Mouse (Mus musculus): ENCODE measurements around the gene Fam3b. TPM values are rescaled to one million over a fixed set of nuclear protein-coding genes. Genes with fewer than 3 reads are reported as not detected.

Fam3b gene
- polyA plus RNA-seq, 1 experiment from 2014 or later = not detected

GRCm38 (mm10) chr16:97447386-97447785 is 67.2 kb downstream of the Fam3b start:
- no peak overlapping the region for H3K9ac ChIP-seq (ENCODE audit: low read length)
- DNase-seq (ENCODE audit: low spot score) (no peak), ATAC-seq (ENCODE audit: insufficient read depth, low FRiP score, low TSS enrichment) (no peak)
- H3K36me3 ChIP-seq (ENCODE audit: control insufficient read depth, insufficient read depth, low read length) = no peaks in the 10 kb centered on the region
- H3K4me3 ChIP-seq (ENCODE audit: low read depth, low read length) = no peak overlapping the region
- no peak overlapping the region for H3K4me2 ChIP-seq (ENCODE audit: low read depth)
- no peaks in the 10 kb centered on the region for H3K4me1 ChIP-seq (ENCODE audit: control insufficient read depth, insufficient read depth, low read length)
- no peak overlapping the region for H3K27ac ChIP-seq (ENCODE audit: low read depth, low read length)
- H3K27me3 ChIP-seq (ENCODE audit: control insufficient read depth, insufficient read depth, low read length) = no peaks in the 10 kb centered on the region
- no peaks in the 10 kb centered on the region for H3K9me3 ChIP-seq (ENCODE audit: control insufficient read depth, low read length)

DNA sequence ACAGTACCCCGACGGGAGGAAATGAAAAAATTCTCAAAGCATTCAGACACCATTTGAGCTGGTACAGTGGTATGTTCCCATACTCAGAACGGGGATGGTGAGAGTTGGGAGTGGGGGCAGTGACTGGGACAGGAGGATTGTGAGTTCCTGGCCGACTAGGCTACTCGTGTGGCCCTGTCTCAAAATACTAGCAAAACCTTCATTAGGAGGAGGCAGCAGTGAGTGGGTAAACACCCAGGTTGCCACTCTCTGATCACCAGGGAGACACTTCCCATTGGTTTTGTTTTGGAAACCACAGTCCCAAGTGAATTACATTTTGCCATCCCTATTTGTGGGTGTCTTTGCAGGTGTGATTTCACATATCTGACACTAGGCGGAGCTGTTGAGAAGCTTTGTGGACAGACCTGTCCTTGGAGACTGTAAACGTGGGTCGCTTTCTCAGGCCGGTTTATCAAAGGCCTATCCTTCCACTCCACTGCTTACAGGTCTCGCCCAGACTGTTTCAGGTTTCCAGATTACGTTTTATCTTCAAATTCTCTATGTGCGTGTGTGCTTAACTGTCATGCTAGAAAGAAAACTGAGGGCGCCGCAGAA is 70.8 kb downstream of the Fam3b start:
- H3K27me3 ChIP-seq (ENCODE audit: control insufficient read depth, insufficient read depth, low read length) = no peaks in the 10 kb centered on the region
- H3K4me2 ChIP-seq (ENCODE audit: low read depth) = no peak overlapping the region
- H3K36me3 ChIP-seq (ENCODE audit: control insufficient read depth, insufficient read depth, low read length) = no peaks in the 10 kb centered on the region
- DNase-seq (ENCODE audit: low spot score) = peak; percentile 41
- H3K4me1 ChIP-seq (ENCODE audit: control insufficient read depth, insufficient read depth, low read length) = no peaks in the 10 kb centered on the region
- no peak overlapping the region for H3K9ac ChIP-seq (ENCODE audit: low read length)
- no peak overlapping the region for H3K27ac ChIP-seq (ENCODE audit: low read depth, low read length)
- no peak overlapping the region for H3K4me3 ChIP-seq (ENCODE audit: low read depth, low read length)
- no peaks in the 10 kb centered on the region for H3K9me3 ChIP-seq (ENCODE audit: control insufficient read depth, low read length)
- ATAC-seq (ENCODE audit: insufficient read depth, low FRiP score, low TSS enrichment) = no peak
- WGBS = 54% methylated on average over 14 of the region's 14 CpGs

DNA sequence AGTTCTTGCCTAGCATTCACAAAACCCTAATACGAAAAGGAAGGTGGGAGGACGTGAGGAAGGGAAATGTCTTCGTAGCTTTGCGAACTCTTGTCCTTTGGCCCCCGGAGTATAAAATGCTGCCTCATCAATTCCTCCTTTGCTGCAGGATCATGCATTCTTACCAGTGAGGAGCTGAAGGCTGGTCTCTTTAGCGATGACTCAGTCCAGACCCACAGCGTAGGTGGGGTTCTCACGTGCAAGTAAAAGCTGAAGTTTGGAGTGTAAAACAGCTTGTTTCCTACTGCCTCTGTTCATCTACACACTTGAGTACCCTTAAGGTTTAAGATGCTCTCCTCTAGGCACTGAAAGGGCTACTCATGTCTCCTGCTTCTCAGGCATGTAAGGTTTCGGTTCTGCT is 72.6 kb downstream of the Fam3b start:
- Histone ChIP-seq H3K36me3 (ENCODE audit: control insufficient read depth, insufficient read depth, low read length) (no peaks in the 10 kb centered on the region), H3K4me2 (ENCODE audit: low read depth) (no peak overlapping the region), H3K9ac (ENCODE audit: low read length) (no peak overlapping the region), H3K27me3 (ENCODE audit: control insufficient read depth, insufficient read depth, low read length) (no peaks in the 10 kb centered on the region), H3K4me1 (ENCODE audit: control insufficient read depth, insufficient read depth, low read length) (no peaks in the 10 kb centered on the region), H3K9me3 (ENCODE audit: control insufficient read depth, low read length) (no peaks in the 10 kb centered on the region), H3K27ac (ENCODE audit: low read depth, low read length) (no peak overlapping the region), H3K4me3 (ENCODE audit: low read depth, low read length) (no peak overlapping the region)
- 90% methylated on average over 9 of the region's 9 CpGs for WGBS
- DNase-seq (ENCODE audit: low spot score) (no peak), ATAC-seq (ENCODE audit: insufficient read depth, low FRiP score, low TSS enrichment) (no peak)

DNA sequence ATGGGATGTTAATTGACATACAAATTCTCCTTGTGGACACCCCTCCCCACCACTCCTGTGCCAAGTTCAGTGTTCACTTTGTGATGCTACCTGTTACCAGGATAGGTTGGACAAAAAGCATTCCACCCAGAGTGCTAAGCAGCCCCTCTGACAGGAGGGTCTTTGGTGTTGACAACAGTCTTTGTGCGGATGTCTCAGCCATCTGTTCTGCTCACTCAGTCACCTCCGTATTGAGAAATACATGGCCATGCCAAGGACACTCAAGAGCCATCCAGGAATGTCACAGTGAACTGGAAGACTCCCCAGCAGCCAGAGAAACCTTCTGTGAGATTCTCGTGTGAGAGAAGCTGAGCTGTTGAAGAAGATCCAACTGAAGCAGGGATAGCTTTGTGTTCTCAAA is 76.4 kb downstream of the Fam3b start:
- ATAC-seq (ENCODE audit: insufficient read depth, low FRiP score, low TSS enrichment) = no peak
- DNase-seq (ENCODE audit: low spot score) = no peak
- 72% methylated on average over 3 of the region's 3 CpGs for WGBS

DNA sequence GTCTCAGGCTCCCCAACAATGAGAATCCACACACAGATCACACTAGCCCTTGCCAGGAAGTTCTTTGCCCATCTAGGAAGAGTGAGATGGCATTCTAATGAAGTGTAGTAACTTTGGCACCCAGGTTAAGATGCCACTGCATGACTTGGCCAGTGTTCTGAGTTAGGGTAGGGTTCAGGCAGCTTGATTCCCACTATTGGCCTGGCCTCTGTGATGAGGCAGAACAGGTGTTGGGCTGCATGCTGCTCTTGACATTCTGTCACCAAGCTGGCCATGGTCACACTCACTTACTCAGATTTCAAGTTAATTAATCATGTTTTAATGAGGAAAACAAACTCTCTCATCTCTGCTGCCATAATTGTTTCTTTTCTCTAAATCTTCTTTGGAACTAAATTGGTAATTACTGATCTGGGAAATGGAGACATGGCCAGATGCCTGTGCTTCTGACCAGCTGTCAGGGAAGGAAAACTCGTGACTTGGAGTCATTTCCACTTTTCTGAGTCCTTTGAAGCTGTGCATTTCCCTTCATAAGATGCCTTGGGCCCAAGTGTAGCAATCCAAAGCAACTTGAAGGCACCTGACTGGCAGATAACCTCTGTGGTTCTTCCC is 77.1 kb downstream of the Fam3b start:
- Histone ChIP-seq H3K4me2 (ENCODE audit: low read depth) (no peak overlapping the region), H3K27ac (ENCODE audit: low read depth, low read length) (no peak overlapping the region), H3K4me3 (ENCODE audit: low read depth, low read length) (no peak overlapping the region), H3K4me1 (ENCODE audit: control insufficient read depth, insufficient read depth, low read length) (no peaks in the 10 kb centered on the region), H3K9ac (ENCODE audit: low read length) (no peak overlapping the region), H3K27me3 (ENCODE audit: control insufficient read depth, insufficient read depth, low read length) (no peaks in the 10 kb centered on the region), H3K9me3 (ENCODE audit: control insufficient read depth, low read length) (no peaks in the 10 kb centered on the region), H3K36me3 (ENCODE audit: control insufficient read depth, insufficient read depth, low read length) (no peaks in the 10 kb centered on the region)
- ATAC-seq (ENCODE audit: insufficient read depth, low FRiP score, low TSS enrichment) (no peak), DNase-seq (ENCODE audit: low spot score) (no peak)
- 57% methylated on average over 1 of the region's 1 CpGs for WGBS

More for the DNA sequence above, 76.4 kb downstream of the Fam3b start:
- Histone ChIP-seq H3K9me3 (ENCODE audit: control insufficient read depth, low read length) (no peaks in the 10 kb centered on the region), H3K4me2 (ENCODE audit: low read depth) (no peak overlapping the region), H3K9ac (ENCODE audit: low read length) (no peak overlapping the region), H3K27me3 (ENCODE audit: control insufficient read depth, insufficient read depth, low read length) (no peaks in the 10 kb centered on the region), H3K36me3 (ENCODE audit: control insufficient read depth, insufficient read depth, low read length) (no peaks in the 10 kb centered on the region), H3K4me1 (ENCODE audit: control insufficient read depth, insufficient read depth, low read length) (no peaks in the 10 kb centered on the region), H3K4me3 (ENCODE audit: low read depth, low read length) (no peak overlapping the region), H3K27ac (ENCODE audit: low read depth, low read length) (no peak overlapping the region)

DNA sequence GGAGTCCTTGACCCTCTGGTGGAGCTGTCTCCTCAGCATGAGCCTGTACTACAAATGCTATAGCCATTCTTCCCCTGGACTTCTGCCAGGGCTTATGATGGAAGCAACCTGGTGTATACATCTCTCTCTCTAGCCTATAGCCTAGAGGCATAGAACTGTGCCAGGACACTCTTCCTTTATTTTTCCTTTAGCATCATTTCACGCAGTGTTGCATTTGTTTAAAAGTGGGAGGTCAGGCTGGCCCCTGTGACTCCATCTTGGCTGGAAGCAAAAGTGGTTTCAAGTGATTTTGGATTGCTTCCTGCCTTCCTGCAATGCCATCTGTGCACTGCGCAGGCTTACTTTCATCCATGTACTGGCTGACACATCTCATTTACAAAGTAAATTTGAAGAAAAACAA is 80.4 kb downstream of the Fam3b start:
- no peak for ATAC-seq (ENCODE audit: insufficient read depth, low FRiP score, low TSS enrichment)

DNA sequence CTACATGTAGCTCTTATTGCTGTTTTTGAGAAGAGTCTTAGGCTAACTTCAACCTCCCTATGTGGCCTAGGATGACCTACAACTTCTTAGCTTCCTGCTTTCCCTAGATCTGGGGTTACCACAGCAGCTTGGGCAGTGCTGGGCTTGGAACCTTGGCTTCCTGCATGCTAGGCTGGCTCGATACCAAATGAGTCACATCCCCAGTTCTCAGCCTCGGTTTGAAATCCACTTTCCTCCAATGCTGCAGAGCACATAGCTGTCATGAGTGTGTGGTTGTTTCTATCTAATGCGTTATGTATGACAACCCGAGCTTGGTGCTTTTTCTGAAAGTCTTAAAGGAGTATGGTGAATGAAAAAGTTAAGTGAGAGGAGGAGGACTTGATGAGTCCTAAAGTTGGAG is 83.3 kb downstream of the Fam3b start:
- 84% methylated on average over 4 of the region's 4 CpGs for WGBS
- no peak overlapping the region for H3K4me2 ChIP-seq (ENCODE audit: low read depth)
- H3K9ac ChIP-seq (ENCODE audit: low read length) = no peak overlapping the region
- H3K4me1 ChIP-seq (ENCODE audit: control insufficient read depth, insufficient read depth, low read length) = no peaks in the 10 kb centered on the region
- no peaks in the 10 kb centered on the region for H3K27me3 ChIP-seq (ENCODE audit: control insufficient read depth, insufficient read depth, low read length)
- H3K36me3 ChIP-seq (ENCODE audit: control insufficient read depth, insufficient read depth, low read length) = no peaks in the 10 kb centered on the region
- no peak overlapping the region for H3K4me3 ChIP-seq (ENCODE audit: low read depth, low read length)
- H3K27ac ChIP-seq (ENCODE audit: low read depth, low read length) = no peak overlapping the region
- H3K9me3 ChIP-seq (ENCODE audit: control insufficient read depth, low read length) = no peaks in the 10 kb centered on the region
- DNase-seq (ENCODE audit: low spot score) = no peak
- no peak for ATAC-seq (ENCODE audit: insufficient read depth, low FRiP score, low TSS enrichment)

More for the DNA sequence above, 80.4 kb downstream of the Fam3b start:
- H3K9ac ChIP-seq (ENCODE audit: low read length) = no peak overlapping the region
- H3K36me3 ChIP-seq (ENCODE audit: control insufficient read depth, insufficient read depth, low read length) = no peaks in the 10 kb centered on the region
- 88% methylated on average over 2 of the region's 2 CpGs for WGBS
- H3K9me3 ChIP-seq (ENCODE audit: control insufficient read depth, low read length) = no peaks in the 10 kb centered on the region
- no peak overlapping the region for H3K4me3 ChIP-seq (ENCODE audit: low read depth, low read length)
- H3K4me1 ChIP-seq (ENCODE audit: control insufficient read depth, insufficient read depth, low read length) = no peaks in the 10 kb centered on the region
- no peak overlapping the region for H3K27ac ChIP-seq (ENCODE audit: low read depth, low read length)
- no peak for DNase-seq (ENCODE audit: low spot score)
- H3K27me3 ChIP-seq (ENCODE audit: control insufficient read depth, insufficient read depth, low read length) = no peaks in the 10 kb centered on the region
- no peak overlapping the region for H3K4me2 ChIP-seq (ENCODE audit: low read depth)

DNA sequence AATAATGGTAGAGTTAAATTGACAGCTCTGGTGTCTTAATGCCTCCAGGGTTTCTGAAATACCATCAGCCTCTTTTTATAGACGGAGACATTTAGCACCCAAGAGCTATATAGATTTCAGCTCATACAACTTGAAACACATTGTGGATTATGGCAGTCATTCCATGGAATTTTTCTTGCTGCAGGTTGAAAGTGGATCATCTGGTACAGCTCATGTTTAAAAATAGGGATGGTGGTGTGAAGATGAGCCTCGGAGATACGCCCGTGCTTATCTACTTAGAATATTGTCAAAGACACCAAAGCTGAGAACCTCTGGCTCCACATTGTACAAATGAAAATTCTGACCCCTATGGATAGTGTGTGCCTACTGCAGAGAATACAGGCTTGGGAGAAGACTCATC is 84.5 kb downstream of the Fam3b start:
- H3K9ac ChIP-seq (ENCODE audit: low read length) = no peak overlapping the region
- DNase-seq (ENCODE audit: low spot score) = no peak

GRCm38 (mm10) chr16:97428026-97428425 is 86.6 kb downstream of the Fam3b start:
- Histone ChIP-seq H3K4me2 (ENCODE audit: low read depth) (no peak overlapping the region), H3K9me3 (ENCODE audit: control insufficient read depth, low read length) (no peaks in the 10 kb centered on the region), H3K27me3 (ENCODE audit: control insufficient read depth, insufficient read depth, low read length) (no peaks in the 10 kb centered on the region), H3K4me1 (ENCODE audit: control insufficient read depth, insufficient read depth, low read length) (no peaks in the 10 kb centered on the region), H3K36me3 (ENCODE audit: control insufficient read depth, insufficient read depth, low read length) (no peaks in the 10 kb centered on the region), H3K27ac (ENCODE audit: low read depth, low read length) (no peak overlapping the region), H3K9ac (ENCODE audit: low read length) (no peak overlapping the region), H3K4me3 (ENCODE audit: low read depth, low read length) (no peak overlapping the region)
- WGBS = 82% methylated on average over 3 of the region's 3 CpGs
- DNase-seq (ENCODE audit: low spot score) (no peak), ATAC-seq (ENCODE audit: insufficient read depth, low FRiP score, low TSS enrichment) (no peak)

More for the DNA sequence above, 84.5 kb downstream of the Fam3b start:
- no peak for ATAC-seq (ENCODE audit: insufficient read depth, low FRiP score, low TSS enrichment)
- 95% methylated on average over 4 of the region's 4 CpGs for WGBS
- Histone ChIP-seq H3K36me3 (ENCODE audit: control insufficient read depth, insufficient read depth, low read length) (no peaks in the 10 kb centered on the region), H3K9me3 (ENCODE audit: control insufficient read depth, low read length) (no peaks in the 10 kb centered on the region), H3K27ac (ENCODE audit: low read depth, low read length) (no peak overlapping the region), H3K4me3 (ENCODE audit: low read depth, low read length) (no peak overlapping the region), H3K4me2 (ENCODE audit: low read depth) (no peak overlapping the region), H3K4me1 (ENCODE audit: control insufficient read depth, insufficient read depth, low read length) (no peaks in the 10 kb centered on the region), H3K27me3 (ENCODE audit: control insufficient read depth, insufficient read depth, low read length) (no peaks in the 10 kb centered on the region)

All from neural tube, embryonic 11.5 days (tissue).